Mouse (Mus musculus) stomach, postnatal 0 days (tissue): ENCODE measurements around the gene Wnt9b.

Source experiments
- CTCF ChIP-seq: IDR thresholded peaks from 2 replicates; pipeline ENCODE4 v1.5.1; 2016; ENCODE audit warnings: antibody characterized with exemption, low read depth, mild to moderate bottlenecking, moderate library complexity
- EP300 ChIP-seq: optimal IDR thresholded peaks from 2 replicates; pipeline ENCODE3; 2016; ENCODE audit warnings: antibody characterized with exemption

DNA sequence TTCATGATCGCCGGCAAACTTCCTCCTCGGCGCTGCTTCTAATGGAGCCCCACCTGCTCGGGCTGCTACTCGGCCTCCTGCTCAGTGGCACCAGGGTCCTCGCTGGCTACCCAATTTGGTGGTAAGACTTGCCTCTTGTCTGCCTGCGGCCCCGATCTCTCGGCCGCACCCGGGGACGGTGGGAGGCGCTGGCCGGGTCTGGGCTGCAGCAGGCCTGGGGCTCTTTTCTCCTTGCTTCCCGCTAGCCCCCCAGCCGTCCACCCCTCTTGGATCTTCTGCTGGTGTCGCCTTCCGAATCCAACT, 24.6 kb upstream of the Wnt9b start:
- TF ChIP-seq CTCF, result no peak
- TF ChIP-seq EP300, result no peak
